Mouse (Mus musculus) limb, embryonic 14.5 days (tissue): ENCODE measurements around the gene S100pbp. TPM values are rescaled to one million over a fixed set of nuclear protein-coding genes. Genes with fewer than 3 reads are reported as not detected.
"Not testable (repeated sequence)": the region's sequence is repeated elsewhere in the genome, so short reads cannot be mapped to it uniquely, and the experiment has no call there.

Experiments used
- ATAC-seq: fragments of 200-750 bp; cut with Nextera tagmentation; 2 replicates; pipeline ENCODE4 v1.8.0; 2017; ENCODE audit warnings: low read depth, moderate number of reproducible peaks, moderate TSS enrichment; ENCODE audit not compliant: low FRiP score
- DNase-seq: peaks from one replicate; pipeline ENCODE4 v3.0.0-alpha.2; 2015; ENCODE audit warnings: low spot score
- H3K27ac ChIP-seq: fragments of 300-500 bp; sonication (generic); replicated peaks from 2 replicates; pipeline ENCODE4 v1.5.1; 2014; ENCODE audit warnings: low read depth, mild to moderate bottlenecking, low read length, moderate library complexity, mixed read lengths
- H3K27me3 ChIP-seq: fragments of 300-500 bp; sonication (generic); 2 replicates; pipeline ENCODE4 v1.6.1; 2014; ENCODE audit warnings: low read length, mixed read lengths; ENCODE audit not compliant: control insufficient read depth, insufficient read depth
- H3K36me3 ChIP-seq: fragments of 300-500 bp; sonication (generic); 2 replicates; pipeline ENCODE4 v1.6.1; 2014; ENCODE audit warnings: mild to moderate bottlenecking, low read length, moderate library complexity, mixed read lengths; ENCODE audit not compliant: control insufficient read depth, insufficient read depth
- H3K4me1 ChIP-seq: fragments of 300-500 bp; sonication (generic); 2 replicates; pipeline ENCODE4 v1.6.1; 2014; ENCODE audit warnings: antibody characterized with exemption, low read length, mixed read lengths; ENCODE audit not compliant: control insufficient read depth, insufficient read depth
- H3K4me2 ChIP-seq: fragments of 300-500 bp; sonication (generic); replicated peaks from 2 replicates; pipeline ENCODE4 v1.6.1; 2014; ENCODE audit warnings: low read depth, mild to moderate bottlenecking, low read length, moderate library complexity; ENCODE audit not compliant: severe bottlenecking
- H3K4me3 ChIP-seq: fragments of 300-500 bp; sonication (generic); replicated peaks from 2 replicates; pipeline ENCODE4 v1.5.1; 2014; ENCODE audit warnings: low read length
- H3K9ac ChIP-seq: fragments of 300-500 bp; sonication (generic); 2 replicates; pipeline ENCODE4 v1.6.1; 2014; ENCODE audit warnings: mild to moderate bottlenecking, low read depth, low read length, moderate library complexity; ENCODE audit not compliant: severe bottlenecking
- H3K9me3 ChIP-seq: fragments of 300-500 bp; sonication (generic); 2 replicates; pipeline ENCODE4 v1.6.1; 2016; ENCODE audit warnings: low read length; ENCODE audit not compliant: control insufficient read depth
- POLR2A ChIP-seq: fragments of 200-500 bp; IDR thresholded peaks from 2 replicates; pipeline ENCODE4 v1.8.0; 2012; ENCODE audit warnings: inconsistent platforms, mild to moderate bottlenecking, moderate library complexity, borderline replicate concordance; ENCODE audit not compliant: insufficient read depth, insufficient read length; ENCODE audit errors: extremely low read depth
- WGBS: fragments of 180-500 bp; shearing (Covaris S2); extraction: QIAGEN DNeasy Blood & Tissue Kit; methylation state at CpG from one replicate; pipeline ENCODE4 v1.1.7; 2014; 5-methylcytosine and 5-hydroxymethylcytosine counted together
- polyA plus RNA-seq, 2 experiments: library from polyadenylated mRNA; depleted of rRNA in 1 of 2; stranded (reverse) in 1 of 2; unstranded in 1 of 2; fragments of >200 nt; fragmentation: Nextera tagmentation in 1 of 2; extraction: Ambion mirVana in 1 of 2; gene quantifications; 2 replicates each; pipeline versions ENCODE4 v1.2.1 to v1.2.3; 2012 to 2014

S100pbp gene
- polyA plus RNA-seq, 2 experiments, result 14.9 to 59.9 TPM

DNA sequence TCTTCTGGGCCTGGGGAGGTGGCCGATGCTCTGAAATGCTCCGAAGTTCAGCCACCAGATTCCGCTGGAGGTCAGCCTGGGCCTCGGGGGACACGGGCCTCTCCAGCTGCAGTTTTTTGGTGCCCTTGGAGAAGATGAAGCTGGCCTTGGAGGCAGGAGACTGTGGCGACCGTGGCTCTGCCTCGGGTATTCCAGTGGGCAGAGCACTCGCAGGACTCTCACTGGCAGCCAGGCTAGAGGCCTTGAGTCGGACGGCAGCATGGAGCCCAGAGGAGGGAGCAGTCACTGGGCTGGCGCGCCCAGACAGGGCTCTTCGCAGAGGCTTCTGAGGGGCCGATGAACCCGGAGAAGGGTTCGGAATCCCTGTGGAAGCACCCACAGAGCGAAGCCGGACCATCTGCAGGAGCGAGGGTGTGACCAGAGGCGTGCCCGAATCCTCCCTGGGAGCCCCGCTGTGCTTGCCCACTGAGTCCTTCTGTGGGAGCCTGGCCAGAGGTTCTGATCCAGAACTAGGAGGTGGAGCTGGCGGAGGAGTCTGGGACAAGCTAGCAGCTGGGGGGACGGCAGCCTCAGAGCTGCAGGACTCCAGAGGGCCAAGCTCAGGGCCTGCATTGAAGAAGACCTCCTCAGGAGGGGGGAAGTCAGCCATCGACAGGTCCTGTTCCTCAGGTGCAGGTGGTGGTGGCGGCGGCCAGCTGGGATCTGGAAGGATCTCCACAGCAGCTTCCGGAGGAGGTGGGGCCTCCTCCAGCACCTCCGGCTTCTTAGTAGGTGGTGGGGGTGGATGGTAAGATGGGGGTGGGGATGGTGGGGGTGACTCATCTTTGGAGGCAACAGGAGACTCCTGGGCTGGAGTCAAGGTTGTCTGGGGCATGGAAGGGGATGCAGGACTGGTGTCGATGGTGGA, 32.7 kb upstream of the S100pbp start:
- Histone ChIP-seq H3K4me3 (no peak overlapping the region), H3K36me3 (peaks cover 78% of the 10 kb centered on the region), H3K27ac (no peak overlapping the region), H3K4me2 (no peak overlapping the region), H3K27me3 (no peaks in the 10 kb centered on the region), H3K9ac (peak overlapping the region; percentile 17; the same call in 1 of the 2 replicates), H3K4me1 (peaks cover 43% of the 10 kb centered on the region), H3K9me3 (no peaks in the 10 kb centered on the region)
- no peak for TF ChIP-seq POLR2A
- 71% methylated on average over 31 of the region's 31 CpGs for WGBS
- ATAC-seq (no peak), DNase-seq (no peak)

GRCm38 (mm10) chr4:129221097-129222010, 31.8 kb upstream of the S100pbp start:
- H3K9ac ChIP-seq, result no peak overlapping the region

DNA sequence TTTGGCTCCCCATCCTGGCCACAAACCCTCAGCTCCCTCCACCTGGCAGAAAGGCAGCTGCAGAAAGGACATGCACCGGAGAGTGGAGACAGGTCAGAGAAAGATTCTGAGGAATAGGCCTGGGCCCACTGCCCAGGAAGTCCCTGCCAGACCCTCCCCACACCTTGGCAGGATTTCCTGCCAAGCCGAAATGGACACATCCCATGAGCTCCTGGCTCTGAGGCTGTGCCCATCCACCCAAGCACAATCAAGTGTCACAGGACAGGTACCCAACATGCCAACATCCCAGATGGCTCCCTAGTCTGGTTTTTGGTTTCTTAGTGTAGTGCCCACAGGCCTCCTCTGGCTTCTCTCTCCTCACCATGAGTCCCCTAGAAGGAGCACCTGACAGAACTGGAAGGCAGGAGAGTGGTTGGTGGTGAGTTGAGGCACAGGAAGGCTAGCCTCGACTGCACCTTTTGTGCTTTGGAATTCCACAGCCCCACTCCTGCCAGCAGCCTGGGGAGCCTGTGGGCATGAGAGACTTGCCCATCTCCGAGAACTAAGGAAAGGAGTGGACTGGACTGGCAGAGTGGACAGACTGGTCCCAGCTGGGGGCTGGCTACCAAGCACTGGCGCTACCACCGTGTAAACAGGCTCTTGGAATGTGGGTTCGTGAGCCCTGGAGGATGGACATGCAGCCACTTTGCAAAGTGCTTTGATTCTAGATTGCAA, 31.0 kb upstream of the S100pbp start:
- DNase-seq, result no peak
- H3K27ac ChIP-seq, result no peak overlapping the region
- no peak overlapping the region for H3K4me2 ChIP-seq
- WGBS, result 78% methylated on average over 7 of the region's 7 CpGs
- H3K9ac ChIP-seq, result no peak overlapping the region
- H3K4me3 ChIP-seq, result no peak overlapping the region
- H3K36me3 ChIP-seq, result peaks cover 92% of the 10 kb centered on the region
- peaks cover 26% of the 10 kb centered on the region for H3K4me1 ChIP-seq
- no peaks in the 10 kb centered on the region for H3K27me3 ChIP-seq
- no peaks in the 10 kb centered on the region for H3K9me3 ChIP-seq
- ATAC-seq, result no peak
- TF ChIP-seq POLR2A, result no peak

More at GRCm38 (mm10) chr4:129221097-129222010, 31.8 kb upstream of the S100pbp start:
- whole genome bisulfite sequencing, result 83% methylated on average over 23 of the region's 23 CpGs
- H3K4me1 ChIP-seq, result peaks cover 34% of the 10 kb centered on the region
- H3K36me3 ChIP-seq, result peaks cover 87% of the 10 kb centered on the region
- H3K27ac ChIP-seq, result no peak overlapping the region
- H3K9me3 ChIP-seq, result no peaks in the 10 kb centered on the region
- no peak overlapping the region for H3K4me3 ChIP-seq
- H3K4me2 ChIP-seq, result no peak overlapping the region
- no peak for DNase-seq
- TF ChIP-seq POLR2A, result no peak
- H3K27me3 ChIP-seq, result no peaks in the 10 kb centered on the region
- ATAC-seq, result no peak

DNA sequence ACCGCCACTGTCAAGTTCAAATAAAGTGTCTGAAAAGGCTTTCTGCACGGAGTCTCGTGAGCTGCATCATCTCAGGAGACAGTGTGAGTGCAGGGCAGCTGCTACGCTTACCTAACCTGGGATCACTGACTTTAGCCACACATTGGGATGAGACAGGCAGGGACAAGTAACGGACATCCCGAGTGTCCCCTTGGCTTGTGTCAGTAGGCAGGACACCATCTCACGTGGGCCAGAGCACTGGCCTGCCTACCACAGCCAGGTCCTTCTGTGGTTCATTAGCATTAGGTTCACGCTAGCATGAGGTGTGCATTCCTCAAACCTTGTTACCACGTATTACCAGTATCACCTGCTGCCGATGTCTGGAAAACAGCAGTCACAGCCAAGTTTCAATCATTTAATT, 29.7 kb upstream of the S100pbp start:
- H3K4me1 ChIP-seq, result peaks cover 25% of the 10 kb centered on the region
- 61% methylated on average over 10 of the region's 10 CpGs for WGBS
- H3K4me2 ChIP-seq, result no peak overlapping the region
- no peaks in the 10 kb centered on the region for H3K9me3 ChIP-seq
- no peaks in the 10 kb centered on the region for H3K27me3 ChIP-seq
- H3K4me3 ChIP-seq, result no peak overlapping the region
- no peak overlapping the region for H3K9ac ChIP-seq
- peaks cover 95% of the 10 kb centered on the region for H3K36me3 ChIP-seq
- TF ChIP-seq POLR2A, result no peak
- peak overlapping the region; percentile 61 for H3K27ac ChIP-seq
- ATAC-seq (no peak), DNase-seq (no peak)

DNA sequence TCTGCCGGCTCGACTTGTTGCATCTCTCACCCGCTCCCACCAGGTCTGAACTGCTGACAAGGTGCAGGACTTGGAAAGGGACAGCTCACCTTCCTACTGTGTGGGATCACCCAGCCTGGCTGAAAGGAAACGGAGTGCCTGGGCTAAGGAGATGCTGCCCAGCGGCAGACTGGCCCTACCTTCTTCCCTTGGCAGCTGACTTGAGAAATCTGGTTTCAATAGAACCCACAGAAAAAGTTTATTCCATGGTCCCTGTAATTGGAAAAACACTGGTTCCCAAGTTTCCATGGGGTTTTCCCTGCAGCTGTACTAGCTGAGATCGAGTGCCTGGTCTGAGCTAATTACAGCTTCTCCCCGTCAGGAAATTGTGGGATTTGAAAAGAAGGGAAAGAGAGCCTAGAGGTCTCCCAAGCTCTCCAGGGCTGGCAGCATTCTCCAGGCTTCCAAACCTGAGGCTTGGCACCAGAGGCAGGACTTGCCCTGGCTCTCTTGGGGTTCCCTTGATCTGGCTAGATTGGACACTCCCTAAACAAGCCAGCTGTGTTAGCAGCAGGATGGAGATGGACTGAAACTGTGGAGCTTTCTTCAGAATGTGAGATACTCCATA, 29.1 kb upstream of the S100pbp start:
- H3K27ac ChIP-seq, result peak overlapping the region; percentile 61
- no peak for TF ChIP-seq POLR2A
- peak; percentile 71 for DNase-seq

DNA sequence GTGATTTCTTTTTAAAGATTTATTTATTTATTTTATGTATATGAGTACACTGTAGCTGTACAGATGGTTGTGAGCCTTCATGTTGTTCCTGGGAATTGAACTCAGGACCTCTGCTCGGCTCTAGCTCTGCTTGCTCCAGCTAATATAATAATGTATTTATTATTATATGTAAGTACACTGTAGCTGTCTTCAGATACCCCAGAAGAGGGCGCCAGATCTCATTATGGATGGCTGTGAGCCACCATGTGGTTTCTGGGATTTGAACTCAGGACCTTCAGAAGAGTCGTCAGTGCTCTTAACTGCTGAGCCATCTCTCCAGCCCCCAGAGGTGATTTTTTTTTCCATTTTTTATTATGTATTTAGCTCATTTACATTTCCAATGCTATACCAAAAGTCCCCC, 23.0 kb upstream of the S100pbp start:
- not testable (repeated sequence) for ATAC-seq, H3K4me3 ChIP-seq, H3K9me3 ChIP-seq, DNase-seq, H3K27me3 ChIP-seq, H3K9ac ChIP-seq, H3K4me2 ChIP-seq, H3K4me1 ChIP-seq, H3K27ac ChIP-seq
- 74% methylated on average over 3 of the region's 3 CpGs for WGBS
- H3K36me3 ChIP-seq, result peaks cover 90% of the 10 kb centered on the region

More for the DNA sequence above, 29.1 kb upstream of the S100pbp start:
- 36% methylated on average over 7 of the region's 7 CpGs for WGBS
- Histone ChIP-seq H3K9me3 (no peaks in the 10 kb centered on the region), H3K4me3 (no peak overlapping the region), H3K36me3 (peaks cover 96% of the 10 kb centered on the region), H3K9ac (0 out of 2 replicates have a peak overlapping the region, but pooled peaks have one; percentile 16), H3K27me3 (no peaks in the 10 kb centered on the region), H3K4me2 (no peak overlapping the region), H3K4me1 (peaks cover 23% of the 10 kb centered on the region)
- peak; percentile 23; the same call in 1 of the 2 replicates for ATAC-seq
